Mouse (Mus musculus): ENCODE data around the gene Gng7.

- TF ChIP-seq CTCF (conservative IDR thresholded peaks at IDR 0.05; ENCODE audit: insufficient read depth, insufficient read length, low read depth, low read length) = no peak
- no peak for TF ChIP-seq POLR2A (IDR thresholded peaks at IDR 0.05; ENCODE audit: low read depth, low read length)
Measured at GRCm38 (mm10) chr10:81025047-81025621, 10.4 kb upstream of the Gng7 start.

All from kidney, adult 2 months (tissue).